Mouse (Mus musculus) forebrain, postnatal 0 days (tissue): Measurements from ENCODE around the gene Gm43517. TPM values are rescaled to one million over a fixed set of nuclear protein-coding genes. Genes with fewer than 3 reads are reported as not detected.
A peak's percentile ranks its signal among the peaks of the same experiment; 100 is the strongest.

Source experiments
- ATAC-seq: fragments of 200-750 bp; cut with Nextera tagmentation; 2 replicates; pipeline ENCODE4 v1.8.0; 2017; ENCODE audit warnings: mild to moderate bottlenecking, moderate library complexity
- DNase-seq: peaks from one replicate; pipeline ENCODE4 v3.0.0-alpha.2; 2015
- H3K27ac ChIP-seq: fragments of 300-500 bp; sonication (generic); 2 replicates; pipeline ENCODE4 v1.5.1; 2014; ENCODE audit warnings: low read depth, mild to moderate bottlenecking, antibody characterized with exemption, low read length, moderate library complexity, mixed read lengths
- H3K27me3 ChIP-seq: fragments of 300-500 bp; sonication (generic); 2 replicates; pipeline ENCODE4 v1.6.1; 2014; ENCODE audit warnings: mild to moderate bottlenecking, low read length, mixed read lengths; ENCODE audit not compliant: insufficient read depth
- H3K36me3 ChIP-seq: fragments of 300-500 bp; sonication (generic); 2 replicates; pipeline ENCODE4 v1.6.1; 2014; ENCODE audit warnings: mild to moderate bottlenecking, moderate library complexity; ENCODE audit not compliant: insufficient read depth
- H3K4me1 ChIP-seq: fragments of 300-500 bp; sonication (generic); 2 replicates; pipeline ENCODE4 v1.6.1; 2014; ENCODE audit warnings: antibody characterized with exemption; ENCODE audit not compliant: insufficient read depth
- H3K4me2 ChIP-seq: fragments of 300-500 bp; sonication (generic); 2 replicates; pipeline ENCODE4 v1.6.1; 2014; ENCODE audit warnings: low read depth, mild to moderate bottlenecking, moderate library complexity
- H3K4me3 ChIP-seq: fragments of 300-500 bp; sonication (generic); 2 replicates; pipeline ENCODE4 v1.5.1; 2014; ENCODE audit warnings: low read depth, low read length, mixed read lengths
- H3K9ac ChIP-seq: fragments of 300-500 bp; sonication (generic); 2 replicates; pipeline ENCODE4 v1.6.1; 2014; ENCODE audit warnings: mild to moderate bottlenecking
- H3K9me3 ChIP-seq: fragments of 300-500 bp; sonication (generic); 2 replicates; pipeline ENCODE4 v1.6.1; 2016; ENCODE audit warnings: low read length
- CTCF ChIP-seq: sonication (generic); IDR thresholded peaks from 2 replicates; pipeline ENCODE4 v1.5.1; 2016; ENCODE audit warnings: antibody characterized with exemption, control low read depth, low read depth
- WGBS: fragments of 180-500 bp; shearing (Covaris S2); extraction: QIAGEN DNeasy Blood & Tissue Kit; methylation state at CpG from one replicate; pipeline ENCODE4 v1.1.7; 2014; 5-methylcytosine and 5-hydroxymethylcytosine counted together
- polyA plus RNA-seq: library from polyadenylated mRNA; unstranded; fragments of >200 nt; fragmentation: Nextera tagmentation; extraction: Ambion mirVana; gene quantifications from 2 replicates; pipeline ENCODE4 v1.2.1, GENCODE M21; 2015
- total RNA-seq: library from RNA; depleted of rRNA; stranded (reverse); fragments of >200 nt; gene quantifications from 2 replicates; pipeline ENCODE4 v1.2.3, GENCODE M21; 2014

The Gm43517 gene
- total and polyA plus RNA-seq, 2 experiments from 2014 or later = 0.85 to 16.8 TPM

DNA sequence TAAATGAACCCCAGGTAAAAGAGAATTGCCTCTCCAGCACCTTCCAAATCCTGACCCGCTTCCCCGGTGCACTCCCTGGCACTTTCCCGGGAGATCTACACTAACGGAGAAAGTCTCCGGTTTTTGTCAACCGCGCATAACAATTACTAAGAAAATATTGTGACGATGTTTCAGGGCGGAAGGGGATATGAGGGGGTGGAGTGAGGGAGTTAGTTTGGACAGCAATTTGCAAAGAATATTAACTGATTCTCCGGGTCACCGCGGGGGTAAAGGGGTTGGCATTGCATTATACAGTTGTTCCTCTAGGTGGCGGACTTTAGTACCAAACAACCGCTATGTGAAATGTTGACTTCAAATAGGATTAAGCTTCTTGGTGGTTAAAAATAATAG is 10.4 kb upstream of the Gm43517 start:
- H3K27me3 ChIP-seq = no peaks in the 10 kb centered on the region

GRCm38 (mm10) chr12:49375427-49376317 is 9.3 kb upstream of the Gm43517 start:
- DNase-seq = peak; percentile 81
- peaks cover 27% of the 10 kb centered on the region; the same call in 1 of the 2 replicates for H3K4me1 ChIP-seq
- 3% methylated on average over 15 of the region's 15 CpGs for WGBS
- peak overlapping the region; percentile 70 for H3K4me2 ChIP-seq
- peak; percentile 6; the same call in 1 of the 2 replicates for ATAC-seq
- peak overlapping the region; percentile 83 for H3K4me3 ChIP-seq
- H3K27ac ChIP-seq = peak overlapping the region; percentile 100
- no peaks in the 10 kb centered on the region for H3K36me3 ChIP-seq
- no peaks in the 10 kb centered on the region for H3K9me3 ChIP-seq
- no peaks in the 10 kb centered on the region for H3K27me3 ChIP-seq
- no peak; the same call in 1 of the 2 replicates for TF ChIP-seq CTCF
- peak overlapping the region; percentile 99 for H3K9ac ChIP-seq

More for the DNA sequence above, 10.4 kb upstream of the Gm43517 start:
- H3K36me3 ChIP-seq = no peaks in the 10 kb centered on the region
- DNase-seq (peak; percentile 86), ATAC-seq (no peak)
- no peaks in the 10 kb centered on the region for H3K9me3 ChIP-seq
- under 1% methylated on average over 14 of the region's 14 CpGs for WGBS
- peaks cover 23% of the 10 kb centered on the region; the same call in 1 of the 2 replicates for H3K4me1 ChIP-seq
- peak overlapping the region; percentile 100 for H3K27ac ChIP-seq
- peak; percentile 70 for TF ChIP-seq CTCF
- H3K4me2 ChIP-seq = peak overlapping the region; percentile 70
- H3K4me3 ChIP-seq = peak overlapping the region; percentile 39
- peak overlapping the region; percentile 99 for H3K9ac ChIP-seq

DNA sequence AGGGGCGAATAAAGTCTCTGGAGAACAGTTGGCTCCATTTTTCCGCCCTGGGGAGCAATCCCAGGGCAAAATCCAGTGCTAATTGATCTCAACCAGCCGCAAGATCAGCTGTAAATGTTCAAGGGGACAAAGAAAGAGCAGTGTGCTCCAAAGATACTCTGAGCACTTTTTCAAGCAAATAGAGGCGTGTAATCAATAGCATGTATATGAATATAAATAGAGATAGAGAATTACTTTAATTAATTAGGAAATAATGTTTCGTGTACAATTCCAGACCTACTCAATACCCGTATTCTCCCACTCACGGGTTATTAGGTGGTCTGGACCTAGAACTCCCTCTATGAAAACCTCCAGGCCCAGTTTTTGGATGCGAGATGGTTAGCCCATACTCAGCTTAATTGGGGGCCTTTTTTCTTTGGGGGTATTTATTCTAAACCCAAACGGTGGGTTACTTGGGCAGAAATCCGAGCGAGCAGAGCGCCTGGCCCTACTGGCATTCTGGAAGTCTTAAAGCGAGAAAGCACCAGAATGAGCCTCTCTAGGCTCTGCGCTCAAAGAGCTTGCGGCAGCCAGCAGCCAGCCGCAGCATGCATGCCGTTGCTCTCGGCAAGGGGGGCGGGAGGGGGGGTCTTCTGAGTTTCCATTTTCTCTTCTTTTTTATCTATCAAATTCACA is 8.5 kb upstream of the Gm43517 start:
- H3K27ac ChIP-seq = peak overlapping the region; percentile 100
- peaks cover 27% of the 10 kb centered on the region; the same call in 1 of the 2 replicates for H3K4me1 ChIP-seq
- H3K9ac ChIP-seq = peak overlapping the region; percentile 99
- H3K4me3 ChIP-seq = peak overlapping the region; percentile 83
- DNase-seq (peak; percentile 76), ATAC-seq (peak; percentile 23)
- no peaks in the 10 kb centered on the region for H3K36me3 ChIP-seq
- no peaks in the 10 kb centered on the region for H3K27me3 ChIP-seq
- no peak for TF ChIP-seq CTCF
- no peaks in the 10 kb centered on the region for H3K9me3 ChIP-seq
- H3K4me2 ChIP-seq = peak overlapping the region; percentile 70
- WGBS = 3% methylated on average over 19 of the region's 19 CpGs

- H3K4me2 ChIP-seq = peak overlapping the region; percentile 70
- H3K4me1 ChIP-seq = peaks cover 27% of the 10 kb centered on the region; the same call in 1 of the 2 replicates
- TF ChIP-seq CTCF = no peak
- DNase-seq (peak; percentile 91), ATAC-seq (peak; percentile 58)
- H3K27ac ChIP-seq = peak overlapping the region; percentile 100
- no peaks in the 10 kb centered on the region for H3K27me3 ChIP-seq
- peak overlapping the region; percentile 99 for H3K9ac ChIP-seq
- under 1% methylated on average over 15 of the region's 15 CpGs for WGBS
- peak overlapping the region; percentile 83 for H3K4me3 ChIP-seq
- H3K36me3 ChIP-seq = no peaks in the 10 kb centered on the region
- no peaks in the 10 kb centered on the region for H3K9me3 ChIP-seq
Observed at GRCm38 (mm10) chr12:49377281-49377970, 7.5 kb upstream of the Gm43517 start.

GRCm38 (mm10) chr12:49378920-49379319 is 6.1 kb upstream of the Gm43517 start:
- no peak for TF ChIP-seq CTCF
- WGBS = 3% methylated on average over 1 of the region's 1 CpGs
- Histone ChIP-seq H3K9ac (peak overlapping the region; percentile 99), H3K4me1 (peaks cover 17% of the 10 kb centered on the region; the same call in 1 of the 2 replicates), H3K9me3 (no peaks in the 10 kb centered on the region), H3K4me3 (peak overlapping the region; percentile 83), H3K4me2 (peak overlapping the region; percentile 70), H3K36me3 (no peaks in the 10 kb centered on the region), H3K27me3 (no peaks in the 10 kb centered on the region), H3K27ac (peak overlapping the region; percentile 100)
- DNase-seq (no peak), ATAC-seq (no peak)

GRCm38 (mm10) chr12:49379446-49379845 is 5.5 kb upstream of the Gm43517 start:
- DNase-seq (peak; percentile 85), ATAC-seq (no peak)
- 4% methylated on average over 11 of the region's 11 CpGs for WGBS
- Histone ChIP-seq H3K36me3 (no peaks in the 10 kb centered on the region), H3K4me1 (0 out of 2 replicates have a peak, but pooled peaks cover 17% of the 10 kb centered on the region), H3K9me3 (no peaks in the 10 kb centered on the region), H3K9ac (peak overlapping the region; percentile 99), H3K27me3 (no peaks in the 10 kb centered on the region), H3K4me3 (peak overlapping the region; percentile 83), H3K27ac (peak overlapping the region; percentile 100), H3K4me2 (peak overlapping the region; percentile 70)
- TF ChIP-seq CTCF = no peak
